Mouse (Mus musculus) midbrain, embryonic 16.5 days (tissue): ENCODE results near the gene Pigq. TPM values are rescaled to one million over a fixed set of nuclear protein-coding genes. Genes with fewer than 3 reads are reported as not detected.

Experiments
- ATAC-seq: fragments of 200-750 bp; cut with Nextera tagmentation; 2 replicates; pipeline ENCODE4 v1.8.0; 2017; ENCODE audit warnings: moderate TSS enrichment
- H3K27ac ChIP-seq: fragments of 300-500 bp; sonication (generic); 2 replicates; pipeline ENCODE4 v1.5.1; 2014; ENCODE audit warnings: mild to moderate bottlenecking, low read length, mixed read lengths
- H3K27me3 ChIP-seq: fragments of 300-500 bp; sonication (generic); 2 replicates; pipeline ENCODE4 v1.6.1; 2014; ENCODE audit warnings: low read depth, low read length, mixed read lengths; ENCODE audit not compliant: control insufficient read depth, insufficient read depth
- H3K36me3 ChIP-seq: fragments of 300-500 bp; sonication (generic); 2 replicates; pipeline ENCODE4 v1.6.1; 2014; ENCODE audit warnings: mild to moderate bottlenecking, low read length, moderate library complexity, mixed read lengths; ENCODE audit not compliant: control insufficient read depth, insufficient read depth
- H3K4me1 ChIP-seq: fragments of 300-500 bp; sonication (generic); 2 replicates; pipeline ENCODE4 v1.6.1; 2014; ENCODE audit warnings: mild to moderate bottlenecking, low read length, mixed read lengths; ENCODE audit not compliant: control insufficient read depth, insufficient read depth
- H3K4me2 ChIP-seq: fragments of 300-500 bp; sonication (generic); 2 replicates; pipeline ENCODE4 v1.6.1; 2014; ENCODE audit warnings: mild to moderate bottlenecking, low read length, mixed read lengths
- H3K4me3 ChIP-seq: fragments of 300-500 bp; sonication (generic); 2 replicates; pipeline ENCODE4 v1.5.1; 2014; ENCODE audit warnings: low read depth, mild to moderate bottlenecking, low read length, moderate library complexity, mixed read lengths
- H3K9ac ChIP-seq: fragments of 300-500 bp; sonication (generic); 2 replicates; pipeline ENCODE4 v1.6.1; 2014; ENCODE audit warnings: low read depth, low read length, mixed read lengths
- H3K9me3 ChIP-seq: fragments of 300-500 bp; sonication (generic); replicated peaks from 2 replicates; pipeline ENCODE4 v1.6.1; 2014; ENCODE audit warnings: mild to moderate bottlenecking, low read length, mixed read lengths; ENCODE audit not compliant: control insufficient read depth, poor library complexity, severe bottlenecking
- WGBS: fragments of 180-500 bp; shearing (Covaris S2); extraction: QIAGEN DNeasy Blood & Tissue Kit; methylation state at CpG from one replicate; pipeline ENCODE4 v1.1.7; 2014; 5-methylcytosine and 5-hydroxymethylcytosine counted together
- polyA plus RNA-seq: library from polyadenylated mRNA; unstranded; fragments of >200 nt; fragmentation: Nextera tagmentation; extraction: Ambion mirVana; gene quantifications from 2 replicates; pipeline ENCODE4 v1.2.1, GENCODE M21; 2015

The Pigq gene
- polyA plus RNA-seq, 1 experiment from 2014 or later: 85.3 TPM

DNA sequence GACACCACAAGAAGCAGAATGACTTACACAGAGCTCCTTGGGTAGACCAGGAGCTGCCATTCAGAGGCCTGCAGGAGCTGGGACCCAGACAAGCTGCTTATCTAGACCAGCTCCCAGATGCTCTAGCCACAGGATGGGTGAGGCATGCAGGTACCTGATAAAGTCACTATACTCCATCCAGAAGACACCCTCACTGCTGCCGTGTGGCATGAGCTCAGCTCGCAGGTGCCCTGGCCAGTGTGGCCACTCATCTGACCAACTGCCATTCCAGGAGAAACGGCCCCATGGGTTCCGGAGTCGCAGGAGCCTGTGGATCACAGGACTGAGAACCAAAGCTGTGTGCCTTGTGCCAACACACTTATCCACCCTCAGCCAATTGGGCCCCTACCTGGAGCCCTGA, 16.8 kb upstream of the Pigq start:
- WGBS: 95% methylated on average over 5 of the region's 5 CpGs
- Histone ChIP-seq H3K27ac (no peak overlapping the region), H3K4me3 (no peak overlapping the region), H3K9me3 (no peaks in the 10 kb centered on the region), H3K36me3 (peaks cover 3% of the 10 kb centered on the region; the same call in 1 of the 2 replicates), H3K9ac (no peak overlapping the region), H3K4me2 (no peak overlapping the region), H3K4me1 (no peaks in the 10 kb centered on the region), H3K27me3 (no peaks in the 10 kb centered on the region)
- ATAC-seq: no peak

- no peaks in the 10 kb centered on the region; the same call in 1 of the 2 replicates for H3K36me3 ChIP-seq
- no peak overlapping the region for H3K9ac ChIP-seq
- H3K9me3 ChIP-seq: no peaks in the 10 kb centered on the region
- no peak overlapping the region for H3K4me3 ChIP-seq
- H3K4me2 ChIP-seq: no peak overlapping the region
- WGBS: 95% methylated on average over 23 of the region's 23 CpGs
- ATAC-seq: no peak
- H3K27ac ChIP-seq: no peak overlapping the region
- H3K27me3 ChIP-seq: no peaks in the 10 kb centered on the region
- no peaks in the 10 kb centered on the region for H3K4me1 ChIP-seq
These were observed 15.1 kb upstream of the Pigq start for GRCm38 (mm10) chr17:25959630-25960467.

DNA sequence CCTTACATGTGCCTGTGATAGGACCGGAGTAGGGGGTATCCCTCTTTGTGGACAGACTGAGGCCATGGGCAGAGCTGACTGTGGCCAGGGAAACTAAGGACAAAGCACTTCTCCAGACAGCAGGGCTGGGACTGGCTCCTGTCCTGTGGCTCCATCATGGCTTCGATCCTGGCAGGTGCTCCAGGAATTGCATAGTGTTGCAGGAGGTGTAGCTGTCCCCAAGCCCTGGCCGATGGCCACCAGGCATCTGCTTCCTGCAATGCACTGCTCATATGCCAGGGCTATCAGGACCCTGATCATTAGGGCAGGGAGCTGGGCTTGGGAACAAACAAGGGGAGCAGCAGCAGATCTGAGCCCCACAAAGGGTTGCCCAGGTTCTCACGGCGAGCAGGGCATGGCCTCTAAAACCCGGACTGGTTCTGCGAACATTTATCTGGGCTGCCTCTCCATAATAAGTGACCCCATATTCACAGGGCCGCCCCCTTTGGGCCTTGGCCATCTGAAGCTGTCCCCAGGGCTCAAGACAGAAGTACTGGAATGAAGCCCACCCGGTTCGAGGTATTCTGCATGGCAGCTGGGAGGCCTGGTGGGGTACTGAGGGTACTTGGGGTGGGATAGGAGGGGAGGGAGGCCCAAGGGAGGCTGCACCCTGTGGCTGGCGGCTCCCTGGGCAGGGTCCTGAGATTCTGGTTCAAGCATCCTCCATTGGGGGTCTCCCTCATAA, 14.2 kb upstream of the Pigq start:
- no peak for ATAC-seq
- H3K27ac ChIP-seq: no peak overlapping the region

DNA sequence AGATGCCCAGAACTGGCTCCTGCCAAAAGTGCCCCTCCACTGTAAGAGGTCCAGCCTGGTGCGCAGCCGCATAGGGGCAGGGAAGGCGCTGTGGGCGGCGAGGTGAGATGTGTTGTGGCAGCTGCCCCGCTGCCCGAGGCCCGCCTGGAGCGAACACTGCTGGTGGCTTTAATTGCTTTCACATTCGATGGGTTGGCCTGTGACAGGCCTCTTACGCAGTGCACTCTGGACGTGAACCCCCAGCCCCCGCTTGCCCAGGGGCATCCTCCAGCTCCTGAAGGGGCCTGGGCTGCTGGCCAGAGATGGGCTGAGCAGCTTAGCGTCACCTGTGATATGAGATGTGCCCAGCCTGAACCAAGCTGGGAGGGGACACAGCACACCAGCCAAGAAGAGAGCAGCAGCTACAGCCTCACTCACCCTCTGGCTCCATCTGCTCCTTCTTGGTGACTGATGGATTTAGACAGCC, 12.9 kb upstream of the Pigq start:
- Histone ChIP-seq H3K4me1 (no peaks in the 10 kb centered on the region), H3K9ac (no peak overlapping the region), H3K27me3 (peaks cover 11% of the 10 kb centered on the region), H3K4me3 (no peak overlapping the region), H3K9me3 (no peaks in the 10 kb centered on the region), H3K36me3 (no peaks in the 10 kb centered on the region; the same call in 1 of the 2 replicates), H3K27ac (no peak overlapping the region), H3K4me2 (no peak overlapping the region)
- peak; percentile 50; the same call in 1 of the 2 replicates for ATAC-seq
- WGBS: 71% methylated on average over 14 of the region's 14 CpGs

More for the DNA sequence above, 14.2 kb upstream of the Pigq start:
- H3K4me1 ChIP-seq: no peaks in the 10 kb centered on the region
- no peak overlapping the region for H3K4me3 ChIP-seq
- no peak overlapping the region for H3K4me2 ChIP-seq
- H3K36me3 ChIP-seq: no peaks in the 10 kb centered on the region; the same call in 1 of the 2 replicates
- H3K9ac ChIP-seq: no peak overlapping the region
- H3K27me3 ChIP-seq: no peaks in the 10 kb centered on the region
- 94% methylated on average over 11 of the region's 11 CpGs for WGBS
- H3K9me3 ChIP-seq: no peaks in the 10 kb centered on the region

- Histone ChIP-seq H3K4me3 (no peak overlapping the region), H3K9me3 (no peaks in the 10 kb centered on the region), H3K36me3 (no peaks in the 10 kb centered on the region; the same call in 1 of the 2 replicates), H3K27me3 (peaks cover 21% of the 10 kb centered on the region), H3K27ac (no peak overlapping the region), H3K9ac (no peak overlapping the region), H3K4me1 (peaks cover 4% of the 10 kb centered on the region), H3K4me2 (no peak overlapping the region)
- no peak for ATAC-seq
- 77% methylated on average over 7 of the region's 7 CpGs for WGBS
These were observed 11.9 kb upstream of the Pigq start for GRCm38 (mm10) chr17:25956631-25957030.

DNA sequence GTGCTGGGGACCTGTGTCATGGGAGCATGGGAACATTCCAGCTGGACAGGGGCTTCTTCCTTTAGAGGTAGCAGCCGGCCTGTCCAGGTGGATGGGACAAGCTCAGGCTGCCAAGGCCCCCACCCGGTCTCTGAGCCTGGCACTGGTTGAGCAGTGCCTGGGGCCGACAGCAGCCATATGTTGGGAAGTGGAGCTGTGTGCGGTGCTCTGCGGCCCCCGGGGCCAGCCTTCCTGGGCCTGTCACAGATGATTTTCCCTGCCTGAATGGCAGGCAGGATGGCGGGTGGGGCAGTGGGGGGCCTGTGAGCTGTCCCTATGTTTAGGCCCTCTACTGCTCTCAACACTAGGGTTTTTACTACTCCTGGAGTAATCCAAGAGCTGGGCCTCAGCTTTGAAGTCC, 11.5 kb upstream of the Pigq start:
- H3K4me3 ChIP-seq: no peak overlapping the region
- no peaks in the 10 kb centered on the region for H3K9me3 ChIP-seq
- H3K36me3 ChIP-seq: no peaks in the 10 kb centered on the region; the same call in 1 of the 2 replicates
- H3K27me3 ChIP-seq: peaks cover 25% of the 10 kb centered on the region
- no peak overlapping the region for H3K4me2 ChIP-seq
- WGBS: 61% methylated on average over 7 of the region's 7 CpGs
- H3K27ac ChIP-seq: no peak overlapping the region
- ATAC-seq: no peak
- peaks cover 4% of the 10 kb centered on the region for H3K4me1 ChIP-seq
- no peak overlapping the region for H3K9ac ChIP-seq

DNA sequence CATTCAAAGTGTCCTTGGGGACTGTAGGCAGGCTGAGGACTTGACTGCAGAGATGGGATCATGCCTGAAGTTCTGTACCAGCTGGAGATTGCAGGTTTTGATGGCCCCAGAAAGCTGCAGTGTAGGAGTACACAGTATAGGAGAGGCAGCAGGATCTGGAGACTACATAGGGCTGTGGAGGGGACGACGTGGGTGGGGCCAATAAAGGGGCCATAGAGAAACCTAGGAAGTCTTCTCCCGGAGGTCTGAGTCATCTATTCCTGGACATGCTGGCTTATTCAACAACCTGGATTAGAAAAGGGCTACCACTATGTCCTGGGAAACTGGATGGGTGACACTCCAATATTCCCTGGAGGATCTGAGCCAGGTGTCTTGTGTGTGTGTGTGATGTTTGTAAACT, 11.0 kb upstream of the Pigq start:
- ATAC-seq: no peak
- H3K9ac ChIP-seq: no peak overlapping the region
- H3K4me2 ChIP-seq: no peak overlapping the region
- peaks cover 30% of the 10 kb centered on the region for H3K27me3 ChIP-seq
- 83% methylated on average over 3 of the region's 3 CpGs for WGBS
- peaks cover 4% of the 10 kb centered on the region for H3K4me1 ChIP-seq
- H3K9me3 ChIP-seq: no peaks in the 10 kb centered on the region
- no peak overlapping the region for H3K27ac ChIP-seq
- no peak overlapping the region for H3K4me3 ChIP-seq
- H3K36me3 ChIP-seq: no peaks in the 10 kb centered on the region; the same call in 1 of the 2 replicates

DNA sequence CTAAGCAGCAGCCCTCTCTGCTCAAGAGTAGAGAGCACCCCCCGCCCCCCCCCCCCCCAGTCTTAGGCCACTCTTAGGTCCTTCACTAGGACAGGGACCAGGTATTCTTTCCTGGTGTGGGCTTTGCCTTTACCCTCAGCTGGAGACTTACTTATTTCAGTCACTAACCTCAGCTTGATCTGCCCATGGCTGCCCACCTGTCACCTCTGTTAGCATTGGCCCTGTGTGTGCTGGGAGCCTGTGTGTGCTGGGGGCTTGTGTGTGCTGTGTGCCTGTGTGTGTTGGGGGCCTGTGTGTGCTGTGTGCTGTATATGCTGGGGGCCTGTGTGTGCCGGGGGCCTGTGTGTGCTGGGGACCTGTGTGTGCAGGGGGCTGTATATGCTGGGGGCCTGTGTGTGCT, 9.9 kb upstream of the Pigq start:
- ATAC-seq: no peak
- no peak overlapping the region for H3K4me3 ChIP-seq
- no peak overlapping the region for H3K4me2 ChIP-seq
- no peak overlapping the region for H3K27ac ChIP-seq
- no peaks in the 10 kb centered on the region; the same call in 1 of the 2 replicates for H3K36me3 ChIP-seq
- H3K4me1 ChIP-seq: peaks cover 4% of the 10 kb centered on the region
- H3K9me3 ChIP-seq: no peaks in the 10 kb centered on the region
- peaks cover 41% of the 10 kb centered on the region for H3K27me3 ChIP-seq
- 92% methylated on average over 2 of the region's 2 CpGs for WGBS
- no peak overlapping the region for H3K9ac ChIP-seq

DNA sequence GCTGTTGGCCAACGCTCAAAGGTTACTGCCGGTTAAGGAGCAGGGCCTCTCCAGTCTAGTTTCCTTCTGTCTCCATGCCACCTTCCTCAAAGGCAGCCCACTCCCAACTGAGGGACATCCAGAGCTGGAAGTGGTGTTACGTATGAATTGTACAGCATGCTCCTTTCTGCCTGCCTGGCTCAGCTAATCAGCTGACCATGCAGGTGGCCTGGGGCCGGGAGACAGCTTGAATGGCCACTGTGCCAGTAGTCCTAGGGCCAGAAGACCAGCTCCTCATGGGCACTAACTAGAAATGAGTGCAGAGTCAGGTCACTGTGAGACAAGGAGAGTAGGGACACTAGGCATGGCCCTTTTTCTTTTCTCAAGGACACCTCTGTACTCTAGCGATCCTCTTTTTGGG, 8.4 kb upstream of the Pigq start:
- no peak overlapping the region for H3K9ac ChIP-seq
- no peaks in the 10 kb centered on the region for H3K9me3 ChIP-seq
- peaks cover 4% of the 10 kb centered on the region for H3K4me1 ChIP-seq
- H3K4me2 ChIP-seq: no peak overlapping the region
- peaks cover 42% of the 10 kb centered on the region for H3K27me3 ChIP-seq
- H3K4me3 ChIP-seq: no peak overlapping the region
- no peak overlapping the region for H3K27ac ChIP-seq
- 81% methylated on average over 5 of the region's 5 CpGs for WGBS
- no peaks in the 10 kb centered on the region for H3K36me3 ChIP-seq
- no peak for ATAC-seq
